Mouse (Mus musculus) urinary bladder, postnatal 25 days (tissue): ENCODE results near the gene Card14.
"Not testable (repeated sequence)": the region's sequence is repeated elsewhere in the genome, so short reads cannot be mapped to it uniquely, and the experiment has no call there.

ENCODE experiments used
- DNase-seq: peaks from one replicate; pipeline ENCODE4 v3.0.0; 2022; ENCODE audit warnings: low spot score

The Card14 gene

DNA sequence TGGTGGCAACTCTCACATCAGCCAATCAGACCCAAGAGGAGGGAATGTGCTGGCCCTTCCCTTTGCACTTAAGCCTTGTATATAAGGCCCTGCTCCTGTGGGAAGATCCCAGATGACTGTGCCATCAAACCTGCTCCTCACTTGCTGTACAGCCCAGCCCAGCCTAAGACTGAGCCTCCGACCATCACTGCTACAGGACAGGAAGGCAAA lies at the start of gene Card14:
Card14 (plus strand) TSS at position 111 of the 210 bp plus-strand sequence.
- no peak for DNase-seq

DNA sequence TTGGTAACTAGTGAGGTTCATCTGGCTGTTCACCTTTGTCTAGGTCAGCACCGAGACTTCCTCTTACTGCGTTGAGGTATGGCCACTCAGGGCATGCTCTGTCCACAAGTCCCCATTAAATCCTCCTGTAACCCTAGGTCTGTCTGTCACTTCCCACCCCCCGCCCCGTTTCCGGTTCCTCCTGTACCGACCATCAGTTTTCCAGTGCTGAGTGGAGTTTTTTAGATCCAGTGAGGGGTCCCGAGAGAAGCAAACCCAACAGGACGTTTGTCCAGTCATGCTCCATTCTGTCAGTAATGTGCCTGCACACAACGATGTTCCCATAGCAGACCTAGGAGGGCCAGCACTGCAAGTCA lies 49.4 kb upstream of the Card14 start:
- no peak for DNase-seq

- DNase-seq: peak; percentile 57
These were observed 48.8 kb upstream of the Card14 start for GRCm38 (mm10) chr11:119258572-119259322.

GRCm38 (mm10) chr11:119259977-119260376 lies 47.6 kb upstream of the Card14 start:
- no peak for DNase-seq

DNA sequence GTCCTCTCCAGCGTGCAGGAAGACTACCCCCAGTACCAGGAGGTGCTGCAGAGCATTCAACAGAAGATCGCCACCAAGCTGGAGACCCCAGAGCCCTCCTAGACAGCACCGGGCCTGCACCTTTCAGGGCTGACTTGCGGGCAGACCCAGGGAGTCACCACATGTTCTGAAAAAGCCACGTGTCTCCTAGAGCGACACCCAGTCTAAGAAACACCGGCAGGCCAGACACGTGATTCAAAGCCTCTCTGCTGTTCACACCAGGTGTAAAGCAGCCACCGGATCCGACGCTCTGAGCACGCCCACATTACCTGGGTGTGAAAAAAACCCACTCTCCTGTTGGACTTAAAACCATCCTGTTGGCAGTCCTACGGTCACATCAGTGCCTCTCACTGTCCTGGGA lies 43.2 kb upstream of the Card14 start:
- DNase-seq: no peak

DNA sequence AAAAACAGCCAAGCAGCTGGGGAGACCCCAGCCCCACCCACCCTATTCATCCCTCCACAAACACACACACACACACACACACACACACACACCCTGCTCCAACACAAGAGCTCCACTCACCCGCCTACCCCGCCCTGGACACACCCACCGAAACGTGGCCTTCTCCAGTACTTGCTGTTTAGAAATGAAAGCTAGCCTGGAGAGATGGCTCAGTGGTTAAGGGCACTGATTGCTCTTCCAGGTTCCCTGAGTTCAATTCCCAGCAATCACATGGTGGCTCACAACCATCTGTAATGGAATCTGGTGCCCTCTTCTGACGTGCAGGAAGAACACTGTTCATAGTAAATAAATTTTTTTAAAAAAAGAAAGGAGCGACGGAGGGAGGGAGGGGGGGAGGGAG lies 41.8 kb upstream of the Card14 start:
- no peak for DNase-seq

GRCm38 (mm10) chr11:119267241-119267674 lies 40.3 kb upstream of the Card14 start:
- DNase-seq: no peak

DNA sequence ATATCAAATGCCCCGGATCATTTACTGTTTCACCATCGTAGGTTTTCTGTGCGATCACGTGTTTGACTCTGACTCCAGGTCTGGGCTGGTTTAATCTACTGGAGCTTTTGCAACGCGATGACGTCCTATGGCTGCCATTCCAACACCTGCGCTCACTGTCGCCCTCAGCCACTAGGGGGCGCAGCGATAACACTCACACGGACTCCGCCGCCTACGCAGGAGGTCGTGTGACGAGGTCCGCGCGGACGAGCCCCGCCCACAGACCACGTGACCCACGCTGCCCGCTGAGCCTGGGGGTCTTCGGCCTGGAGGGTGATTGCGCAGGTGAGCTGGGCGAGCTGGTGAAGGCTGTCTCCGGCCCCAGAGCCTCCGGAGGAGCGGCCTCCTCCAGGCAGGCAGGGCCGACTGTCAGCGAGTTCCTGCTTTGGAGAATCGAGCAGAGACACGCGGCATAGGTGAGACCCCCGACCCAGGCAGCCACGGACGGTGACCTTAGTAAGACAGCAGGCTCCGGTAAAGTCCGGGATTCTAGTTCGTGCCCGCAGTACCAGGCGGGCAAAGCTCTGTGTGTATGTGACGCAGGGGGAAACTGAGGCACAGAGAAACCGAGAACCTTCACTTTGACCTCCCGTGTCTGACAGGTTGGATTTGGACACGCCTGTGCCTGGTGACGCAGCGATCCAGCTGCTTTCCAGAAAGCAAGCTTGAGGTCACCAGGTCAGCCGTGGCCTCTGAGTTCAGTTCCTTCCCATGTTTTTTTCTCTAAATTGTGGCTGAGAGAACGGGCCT lies 39.6 kb upstream of the Card14 start, which contains the start of gene Gaa:
Gaa (plus strand) TSS at position 120 of the 789 bp plus-strand sequence.
- peak; percentile 98 for DNase-seq

DNA sequence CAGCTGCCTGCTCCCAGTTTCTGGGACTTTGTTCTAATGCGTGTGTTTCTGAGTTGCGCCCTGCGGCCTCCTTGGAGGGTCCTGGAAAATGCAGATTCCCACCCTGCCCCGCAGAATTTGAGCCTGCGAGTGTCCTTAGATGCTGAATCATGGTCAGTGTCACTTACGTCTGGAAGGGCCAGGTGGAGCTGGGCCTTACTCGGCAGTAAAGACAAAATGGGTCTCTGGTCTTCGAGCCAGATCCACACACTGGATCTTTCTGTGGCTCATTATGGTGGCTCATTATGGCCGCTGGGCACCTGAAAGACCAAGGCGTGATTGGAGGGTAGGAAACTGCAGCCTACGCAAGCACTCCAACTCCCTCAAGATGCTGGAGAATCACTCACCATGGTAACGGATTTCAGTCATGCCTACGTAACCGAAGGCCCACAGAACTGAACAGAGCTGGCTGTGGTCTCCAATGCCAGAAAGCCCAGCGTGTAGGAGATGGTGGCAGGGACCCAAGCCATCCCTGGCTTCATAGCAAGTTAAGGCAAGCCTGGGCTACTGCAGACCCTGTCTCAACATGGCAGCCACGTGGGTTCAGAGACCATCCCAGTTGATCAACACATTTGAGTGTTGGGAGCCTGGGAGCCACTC lies 38.9 kb upstream of the Card14 start:
- no peak for DNase-seq

DNA sequence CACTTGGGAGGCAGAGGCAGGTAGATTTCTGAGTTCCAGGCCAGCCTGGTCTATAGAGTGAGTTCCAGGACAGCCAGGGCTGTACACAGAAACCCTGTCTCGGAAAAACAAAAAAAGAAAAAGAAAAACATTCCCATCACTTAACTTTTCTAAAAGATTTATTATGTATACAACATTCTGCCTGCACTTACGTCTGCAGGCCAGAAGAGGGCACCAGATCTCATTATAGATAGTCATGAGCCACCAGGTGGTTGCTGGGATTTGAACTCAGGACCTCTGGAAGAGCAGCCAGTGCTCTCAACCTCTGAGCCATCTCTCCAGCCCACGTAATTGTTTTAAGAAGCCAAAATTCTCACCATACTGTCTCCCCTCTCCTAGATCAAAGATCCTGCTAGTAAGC lies 35.1 kb upstream of the Card14 start:
- not testable (repeated sequence) for DNase-seq

DNA sequence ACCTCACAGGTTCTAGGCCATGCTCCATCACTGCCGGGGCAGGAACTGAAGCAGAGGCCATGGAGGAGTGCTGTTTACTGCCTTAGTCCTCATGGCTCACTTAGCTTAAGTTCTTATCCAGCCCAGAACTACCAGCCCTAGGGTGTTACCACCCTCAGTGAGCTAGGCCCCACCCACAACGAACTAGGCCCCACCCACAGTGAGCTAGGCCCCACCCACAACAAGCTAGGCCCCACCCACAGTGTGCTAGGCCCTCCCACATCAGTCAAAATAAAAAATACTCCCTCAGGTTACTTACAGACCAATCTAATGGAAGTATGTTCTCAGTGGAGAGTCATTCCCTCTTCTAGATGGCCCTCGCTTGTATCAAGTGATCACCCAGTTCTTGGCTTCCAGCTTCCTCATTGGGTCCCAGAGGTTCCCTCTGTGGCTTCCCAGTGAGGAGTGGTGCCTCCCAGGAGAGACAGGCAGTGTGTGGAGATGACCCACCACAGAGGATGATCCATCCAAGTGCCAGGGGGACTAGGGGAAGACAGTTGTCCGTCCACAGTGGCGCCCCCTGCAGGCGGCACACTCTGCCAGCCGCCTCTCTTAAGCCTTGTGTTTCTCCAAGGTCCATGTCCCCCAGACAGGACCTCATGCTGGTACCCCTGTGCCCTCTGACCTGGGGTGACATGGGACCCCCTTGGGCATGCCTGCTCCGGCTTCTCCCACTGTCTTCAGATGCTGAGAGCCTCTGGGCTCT lies 34.2 kb upstream of the Card14 start:
- no peak for DNase-seq

- no peak for DNase-seq
These were observed 26.5 kb upstream of the Card14 start for GRCm38 (mm10) chr11:119281030-119281429.

GRCm38 (mm10) chr11:119285791-119286527 lies 21.6 kb upstream of the Card14 start:
- DNase-seq: no peak

DNA sequence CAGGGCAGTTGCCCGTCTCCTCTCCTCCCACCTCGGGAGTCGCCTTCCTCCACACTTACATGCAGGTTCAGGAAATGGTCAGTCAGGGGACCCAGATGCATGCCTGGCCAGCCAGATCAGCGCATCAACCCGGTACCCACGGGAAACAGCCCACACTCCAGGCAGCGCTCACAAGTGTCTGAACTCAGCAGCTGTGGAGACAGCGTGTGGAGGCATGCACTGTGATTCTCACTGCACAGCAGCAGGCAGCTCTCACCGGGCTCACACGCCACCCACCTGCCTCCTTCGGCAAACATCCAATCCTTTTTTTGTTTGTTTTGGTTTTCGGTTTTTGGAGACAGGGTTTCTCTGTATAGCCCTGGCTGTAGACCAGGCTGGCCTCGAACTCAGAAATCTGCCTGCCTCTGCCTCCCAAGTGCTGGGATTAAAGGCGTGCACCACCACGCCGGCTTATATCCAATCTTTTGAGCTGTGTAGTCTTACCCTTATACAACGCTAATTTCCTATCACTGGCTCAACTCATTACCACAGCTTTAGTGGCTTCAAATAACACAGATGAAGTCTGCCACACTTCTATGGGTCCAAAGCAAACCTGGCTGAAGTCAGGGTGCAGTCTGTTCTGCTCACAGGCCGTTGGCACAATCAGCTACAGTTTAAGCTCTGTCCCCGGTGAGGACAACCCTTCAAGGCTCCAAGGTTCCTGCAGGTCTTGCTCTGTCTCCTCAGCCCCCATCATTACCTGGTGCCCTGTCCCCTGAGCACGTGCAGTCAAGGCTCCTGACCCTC lies 20.2 kb upstream of the Card14 start:
- DNase-seq: no peak

DNA sequence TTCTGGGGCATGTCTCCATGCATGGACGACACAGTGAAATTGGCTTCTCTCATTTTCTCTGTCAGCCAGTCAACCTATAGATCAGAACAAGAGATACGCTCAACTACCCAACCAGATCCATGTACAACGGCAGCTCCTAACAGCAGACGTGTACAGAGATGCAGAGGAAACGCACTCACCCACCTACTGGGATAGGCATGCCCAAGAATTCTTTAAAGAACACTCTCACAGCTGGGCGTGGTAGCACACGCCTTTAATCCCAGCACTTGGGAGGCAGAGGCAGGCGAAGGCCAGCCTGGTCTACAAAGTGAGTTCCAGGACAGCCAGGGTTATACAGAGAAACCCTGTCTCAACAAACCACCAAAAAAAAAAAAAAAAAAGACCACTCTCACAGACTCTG lies 14.7 kb upstream of the Card14 start:
- not testable (repeated sequence) for DNase-seq

- DNase-seq: no peak
These were observed 9.6 kb upstream of the Card14 start for GRCm38 (mm10) chr11:119297996-119298395.

DNA sequence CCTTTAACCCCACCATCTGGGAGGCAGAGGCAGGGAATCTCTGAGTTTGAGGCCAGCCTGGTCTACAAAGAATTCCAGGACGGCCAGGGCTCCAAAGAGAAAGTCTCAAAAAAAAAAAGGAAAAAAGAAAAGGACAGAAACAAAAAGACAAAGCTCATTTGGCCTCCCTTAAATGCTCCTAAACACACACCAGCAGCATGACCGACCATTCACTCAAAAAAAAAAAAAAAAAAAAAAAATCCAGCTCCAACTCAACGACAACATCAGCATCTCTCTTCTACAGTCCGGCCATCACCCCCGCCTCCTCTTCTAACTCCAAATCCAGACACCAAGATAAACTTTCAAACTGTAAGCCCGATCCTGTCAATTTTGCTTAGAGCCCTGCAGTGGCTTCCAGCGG lies 8.7 kb upstream of the Card14 start:
- no peak for DNase-seq

DNA sequence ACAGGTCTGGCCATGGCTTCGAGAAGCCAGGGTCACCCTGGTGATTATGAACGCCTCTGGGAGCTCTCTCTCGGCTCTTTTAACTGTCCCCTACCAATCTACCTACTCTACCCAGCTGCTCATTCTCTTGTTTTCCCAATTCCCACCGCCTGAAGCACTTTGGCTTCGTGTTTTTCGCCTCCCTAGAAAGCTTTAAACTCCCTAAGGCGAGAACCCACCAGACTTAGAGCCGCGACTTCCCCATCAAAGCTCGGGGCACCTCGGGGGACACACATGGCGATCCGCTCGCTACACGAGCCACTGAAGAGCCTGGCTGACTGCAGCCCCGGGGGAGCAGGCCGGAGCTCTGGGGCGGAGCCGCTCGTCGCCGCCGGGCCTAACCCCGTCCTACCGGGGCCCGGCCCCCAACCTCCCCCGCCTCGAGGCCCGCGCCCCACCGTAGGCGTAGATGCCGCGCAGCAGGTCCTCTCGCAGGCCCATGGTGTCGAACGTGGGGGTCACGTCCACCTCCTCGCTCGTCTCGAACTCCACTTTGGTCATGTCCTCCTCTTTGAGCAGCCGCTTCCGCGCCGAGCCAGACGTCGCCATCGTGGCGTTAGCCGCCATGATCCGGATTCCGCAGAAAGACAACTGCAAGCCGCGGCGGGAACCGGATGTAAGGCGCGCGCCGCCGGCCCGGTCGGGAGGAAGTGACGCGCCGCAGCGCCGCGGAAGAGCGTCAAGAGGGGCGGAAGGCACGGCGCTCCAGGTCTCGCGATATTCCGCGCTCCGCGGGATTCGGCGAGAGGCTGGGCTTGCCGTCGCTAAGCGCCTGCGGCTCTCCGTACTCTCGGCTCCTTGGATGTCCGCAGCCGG lies 8.0 kb upstream of the Card14 start, which contains the start of gene Eif4a3:
Eif4a3 (minus strand) TSS at position 699 of the 855 bp plus-strand sequence.
- peak; percentile 99 for DNase-seq

DNA sequence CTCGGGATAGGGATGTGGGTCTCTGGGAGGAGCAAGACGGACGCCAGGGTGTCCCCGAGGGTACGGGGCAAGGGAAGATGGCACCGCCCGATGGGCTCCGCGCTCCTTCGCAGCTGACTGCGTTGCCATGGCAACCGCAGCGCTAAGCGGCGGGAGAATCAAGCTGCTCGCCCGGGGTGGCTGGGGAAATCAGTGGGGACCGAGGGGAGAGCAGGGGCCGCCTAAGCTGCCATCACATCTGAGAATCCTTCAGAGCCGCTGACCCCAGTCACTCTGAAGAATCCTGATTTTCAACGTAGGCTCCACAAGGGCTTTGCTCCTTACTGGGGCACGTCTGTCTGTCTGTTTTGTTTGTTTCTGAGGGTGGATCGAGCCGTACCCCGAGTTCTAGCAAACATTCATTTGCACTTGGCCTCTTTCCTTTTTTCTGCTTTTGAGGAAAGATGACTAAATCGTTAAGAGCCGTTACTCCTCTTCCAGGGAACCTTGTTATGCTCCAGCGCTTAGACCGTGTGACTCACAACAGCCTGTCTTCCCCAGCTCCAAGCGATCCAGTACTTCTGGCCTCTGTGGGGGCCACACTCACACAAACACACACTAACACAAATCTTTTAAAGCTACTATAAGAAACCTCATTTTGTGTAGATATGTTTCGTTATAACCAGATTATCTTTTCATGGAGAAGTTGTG lies 7.2 kb upstream of the Card14 start:
- DNase-seq: no peak
